Mouse (Mus musculus) lung, adult 2 months (tissue): Measurements from ENCODE around the gene Slc4a5.

Experiments used
- CTCF ChIP-seq: fragments of 200-500 bp; IDR thresholded peaks from 2 replicates; pipeline ENCODE4 v1.5.1; 2011; ENCODE audit warnings: mild to moderate bottlenecking, low read length, control low read depth; ENCODE audit not compliant: insufficient read depth
- POLR2A ChIP-seq: fragments of 200-500 bp; IDR thresholded peaks from 2 replicates; pipeline ENCODE4 v1.6.1; 2011; ENCODE audit warnings: low read depth, mild to moderate bottlenecking, control low read depth, low read length, borderline replicate concordance; ENCODE audit errors: extremely low read depth

GRCm38 (mm10) chr6:83233306-83233705, 13.7 kb downstream of the Slc4a5 start:
- no peak for TF ChIP-seq CTCF
- no peak for TF ChIP-seq POLR2A
